Mouse (Mus musculus) G1E (cell line): ENCODE results near the gene BC049352.

ENCODE experiments used
- CTCF ChIP-seq: IDR thresholded peaks from 2 replicates; pipeline ENCODE4 v1.5.1; 2012; ENCODE audit warnings: low read depth, low read length, inconsistent platforms, mixed read lengths
- GATA1 ChIP-seq: IDR thresholded peaks from 2 replicates; pipeline ENCODE4 v1.6.1; 2012; ENCODE audit warnings: borderline replicate concordance, low read length, inconsistent platforms, mixed read lengths
- GATA2 ChIP-seq: IDR thresholded peaks from 2 replicates; pipeline ENCODE4 v1.6.1; 2012; ENCODE audit warnings: low read depth, low read length, inconsistent platforms, borderline replicate concordance
- TAL1 ChIP-seq: conservative IDR thresholded peaks from 2 replicates; pipeline ENCODE4 v1.6.1; 2012; ENCODE audit warnings: low read depth, low read length, inconsistent platforms, mixed read lengths

GRCm38 (mm10) chr9:45215526-45216179 is 33.8 kb downstream of the BC049352 start:
- TF ChIP-seq GATA1 (no peak), CTCF (no peak), TAL1 (no peak), GATA2 (no peak)
